Mouse (Mus musculus) CH12.LX (cell line): ENCODE data around the gene E2f2.

Experiments
- CTCF ChIP-seq, 2 experiments: IDR thresholded peaks in 1 of 2; conservative IDR thresholded peaks in 1 of 2; 2 replicates each; pipeline ENCODE4 v1.5.1; 2011 to 2012; ENCODE audit warnings: low read depth in 2 of 2, low read length in 2 of 2, improper control_type of control experiment in 1 of 2, inconsistent platforms in 1 of 2, mild to moderate bottlenecking in 1 of 2, moderate library complexity in 1 of 2
- ELF1 ChIP-seq: IDR thresholded peaks from 2 replicates; pipeline ENCODE4 v1.6.1; 2014; ENCODE audit warnings: low read depth, mild to moderate bottlenecking, inconsistent platforms, low read length, improper control_type of control experiment
- POLR2A ChIP-seq: IDR thresholded peaks from 2 replicates; pipeline ENCODE4 v1.6.1; 2011; ENCODE audit warnings: low read depth, mild to moderate bottlenecking, improper control_type of control experiment, low read length
- RAD21 ChIP-seq: IDR thresholded peaks from 2 replicates; pipeline ENCODE4 v1.6.1; 2011; ENCODE audit warnings: low read depth, mild to moderate bottlenecking, low read length, improper control_type of control experiment, moderate library complexity

DNA sequence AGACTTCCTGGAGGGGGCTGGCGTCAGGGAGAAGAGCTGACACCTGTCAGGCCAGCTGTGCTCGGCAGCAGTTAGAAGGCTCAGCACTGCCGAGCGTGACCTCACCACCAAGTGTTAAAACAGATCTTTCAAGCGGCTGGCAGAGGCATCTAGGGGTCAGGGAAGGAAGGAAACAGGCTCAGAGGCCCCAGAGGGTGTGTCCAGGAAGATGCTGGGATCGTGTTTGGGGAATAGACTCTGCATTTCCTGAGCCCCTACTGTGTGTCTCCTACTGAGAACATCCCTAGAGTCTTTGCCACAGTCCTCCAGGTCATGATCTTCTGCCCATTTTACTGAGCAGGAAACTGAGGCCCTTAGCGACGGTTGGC is 5.0 kb downstream of the E2f2 start:
- TF ChIP-seq POLR2A (no peak), CTCF (conservative IDR thresholded peaks at IDR 0.05 in 1 of 2, IDR thresholded peaks at IDR 0.05 in 1 of 2; ENCODE audit: low read depth in 2 of 2, low read length in 2 of 2) (no peak), ELF1 (peak; percentile 47), RAD21 (no peak; the same call in 1 of the 2 replicates)
